Mouse (Mus musculus) gastrocnemius, adult 2 months (tissue): ENCODE measurements around the gene Btn1a1. TPM values are rescaled to one million over a fixed set of nuclear protein-coding genes. Genes with fewer than 3 reads are reported as not detected.

Experiments
- DNase-seq: peaks from one replicate; pipeline ENCODE4 v3.0.0; 2022
- H3K27ac ChIP-seq: fragments of 200-600 bp; 2 replicates; pipeline ENCODE4 v1.8.1; 2022; ENCODE audit warnings: mild to moderate bottlenecking
- H3K4me3 ChIP-seq: fragments of 200-600 bp; 2 replicates; pipeline ENCODE4 v1.8.1; 2022; ENCODE audit warnings: mild to moderate bottlenecking, moderate library complexity
- CTCF ChIP-seq: fragments of 200-600 bp; IDR thresholded peaks from 2 replicates; pipeline ENCODE4 v1.8.1; 2022; ENCODE audit warnings: antibody characterized with exemption, mild to moderate bottlenecking, moderate library complexity
- intact Hi-C: fragments of 180-260 bp; cut with DNase I; formaldehyde crosslinking; loops from one replicate; pipeline ENCODE4 v1.15.1; 2025
- long read RNA-seq, 2 experiments: library from polyadenylated mRNA; stranded (forward); transcript quantifications; one replicate each; pipeline ENCODE4 v2.0.0; 2021
- total RNA-seq, 2 experiments: library from RNA; stranded (reverse); gene quantifications; 2 replicates each; pipeline ENCODE4 v1.2.3; 2021

Gene Btn1a1
- total RNA-seq, result not detected
- long read RNA-seq, experiment 1, result 0 reads
- long read RNA-seq, experiment 2, result 0 reads

GRCm38 (mm10) chr13:23465600-23466109 is at the start of gene Btn1a1:
TSS of gene Btn1a1 (minus strand) at chr13:23465901.
- peak within 1 kb of the TSS; percentile 76 for H3K4me3 ChIP-seq
- intact Hi-C loops, result no loop called here
- no peak within 1 kb of the TSS for H3K27ac ChIP-seq
- no peak for DNase-seq
- no peak; the same call in 1 of the 2 replicates for TF ChIP-seq CTCF

- H3K4me3 ChIP-seq, result no peak overlapping the region
- intact Hi-C loops, result loop anchor here (5.0 to 10.0 kb wide), 2 partner anchors 1493 to 1570 kb away; partner anchors contain the start of gene Zfp184
- TF ChIP-seq CTCF, result no peak
- no peak for DNase-seq
- H3K27ac ChIP-seq, result no peak overlapping the region
Measured at GRCm38 (mm10) chr13:23515281-23515680, 49.6 kb upstream of the Btn1a1 start.

GRCm38 (mm10) chr13:23513517-23513916 is 47.8 kb upstream of the Btn1a1 start:
- Histone ChIP-seq H3K27ac (no peak overlapping the region), H3K4me3 (no peak overlapping the region)
- DNase-seq, result no peak
- intact Hi-C loops, result loop anchor here (10.0 kb wide), 1 partner anchor 1569 kb away; the partner anchor contains the start of gene Zfp184
- no peak for TF ChIP-seq CTCF

GRCm38 (mm10) chr13:23510127-23510526 is 44.4 kb upstream of the Btn1a1 start:
- intact Hi-C loops, result loop anchor here (10.0 kb wide), 1 partner anchor 1565 kb away; the partner anchor contains the start of gene Zfp184

GRCm38 (mm10) chr13:23506819-23507515 is 41.3 kb upstream of the Btn1a1 start:
- H3K27ac ChIP-seq, result no peak overlapping the region
- TF ChIP-seq CTCF, result no peak
- intact Hi-C loops, result no loop called here

More at GRCm38 (mm10) chr13:23510127-23510526, 44.4 kb upstream of the Btn1a1 start:
- H3K4me3 ChIP-seq, result no peak overlapping the region
- no peak for DNase-seq
- no peak overlapping the region for H3K27ac ChIP-seq
- TF ChIP-seq CTCF, result no peak

GRCm38 (mm10) chr13:23506351-23506750 is 40.6 kb upstream of the Btn1a1 start:
- no peak for TF ChIP-seq CTCF
- DNase-seq, result peak; percentile 25
- no peak overlapping the region for H3K27ac ChIP-seq
- H3K4me3 ChIP-seq, result peak overlapping the region; percentile 57
- intact Hi-C loops, result no loop called here

More at GRCm38 (mm10) chr13:23506819-23507515, 41.3 kb upstream of the Btn1a1 start:
- no peak overlapping the region for H3K4me3 ChIP-seq
- no peak for DNase-seq

- no peak for DNase-seq
- no peak for TF ChIP-seq CTCF
- Histone ChIP-seq H3K4me3 (peak overlapping the region; percentile 57), H3K27ac (no peak overlapping the region)
- intact Hi-C loops, result no loop called here
Measured at GRCm38 (mm10) chr13:23505662-23506345, 40.1 kb upstream of the Btn1a1 start.

- Histone ChIP-seq H3K4me3 (no peak overlapping the region), H3K27ac (no peak overlapping the region)
- no peak for DNase-seq
- TF ChIP-seq CTCF, result no peak
- intact Hi-C loops, result no loop called here
Measured at GRCm38 (mm10) chr13:23503797-23504196, 38.1 kb upstream of the Btn1a1 start.

- no peak overlapping the region for H3K4me3 ChIP-seq
- no peak for TF ChIP-seq CTCF
- intact Hi-C loops, result no loop called here
Measured at GRCm38 (mm10) chr13:23502916-23503315, 37.2 kb upstream of the Btn1a1 start.

GRCm38 (mm10) chr13:23502031-23502567 is 36.4 kb upstream of the Btn1a1 start:
- no peak for DNase-seq
- TF ChIP-seq CTCF, result no peak
- intact Hi-C loops, result no loop called here
- Histone ChIP-seq H3K4me3 (no peak overlapping the region), H3K27ac (no peak overlapping the region)

More at GRCm38 (mm10) chr13:23502916-23503315, 37.2 kb upstream of the Btn1a1 start:
- no peak overlapping the region for H3K27ac ChIP-seq
- no peak for DNase-seq

- no peak overlapping the region for H3K27ac ChIP-seq
- no peak for DNase-seq
- no peak for TF ChIP-seq CTCF
- H3K4me3 ChIP-seq, result no peak overlapping the region
- intact Hi-C loops, result no loop called here
Measured at GRCm38 (mm10) chr13:23501511-23501910, 35.8 kb upstream of the Btn1a1 start.

GRCm38 (mm10) chr13:23500424-23501200 is 34.9 kb upstream of the Btn1a1 start:
- DNase-seq, result peak; percentile 40
- intact Hi-C loops, result no loop called here
- no peak for TF ChIP-seq CTCF
- Histone ChIP-seq H3K27ac (no peak overlapping the region), H3K4me3 (no peak overlapping the region)
